In genomic region chr6:5384178-5384490, GRCm38 (mm10) we compare ENCODE assay signal across 8 mouse cellular contexts. TPM values are rescaled to one million over a fixed set of nuclear protein-coding genes. Genes with fewer than 3 reads are reported as not detected.
DNase-seq lines count a peak whose midpoint lies in the region; ATAC-seq lines count a peak whose summit lies in the region.

No protein-coding gene starts in this region.

- no peaks in the 10 kb centered on the region for H3K9me3 ChIP-seq in embryonic facial prominence, embryonic 10.5 days
- H3K9me3 ChIP-seq in limb, embryonic 15.5 days = no peaks in the 10 kb centered on the region
- H3K9me3 ChIP-seq in midbrain, embryonic 16.5 days (replicated peaks; ENCODE audit: control insufficient read depth, low read length, poor library complexity, severe bottlenecking) = no peaks in the 10 kb centered on the region

- peak; percentile 75 for DNase-seq in 416B (ENCODE audit: low read depth)
- DNase-seq in adrenal gland, adult 8-10 months = peak; percentile 28
- DNase-seq in embryonic facial prominence, embryonic 10.5 days (ENCODE audit: low spot score) = peak; percentile 81
- peak; percentile 18 to 66 for DNase-seq in heart, adult 9 months (ENCODE audit: low spot score in 2 of 2)
- peak; percentile 68 for DNase-seq in kidney, adult 9 months
- peak; percentile 85 for DNase-seq in splenic B cell, adult 2 months (ENCODE audit: low read depth, low spot score)

- H3K9ac ChIP-seq in limb, embryonic 15.5 days = no peak overlapping the region
- H3K9ac ChIP-seq in midbrain, embryonic 16.5 days (ENCODE audit: low read depth, low read length) = peak overlapping the region; percentile 51

- peaks cover 62% of the 10 kb centered on the region for H3K4me1 ChIP-seq in embryonic facial prominence, embryonic 10.5 days
- H3K4me1 ChIP-seq in limb, embryonic 15.5 days = peaks cover 32% of the 10 kb centered on the region
- H3K4me1 ChIP-seq in midbrain, embryonic 16.5 days (ENCODE audit: control insufficient read depth, insufficient read depth, low read length) = peaks cover 46% of the 10 kb centered on the region

- 1% methylated on average over 11 of the region's 11 CpGs for WGBS in embryonic facial prominence, embryonic 10.5 days
- WGBS in limb, embryonic 15.5 days = under 1% methylated on average over 11 of the region's 11 CpGs
- WGBS in midbrain, embryonic 16.5 days = under 1% methylated on average over 11 of the region's 11 CpGs

- H3K4me2 ChIP-seq in limb, embryonic 15.5 days = peak overlapping the region; percentile 50
- peak overlapping the region; percentile 66 for H3K4me2 ChIP-seq in midbrain, embryonic 16.5 days (ENCODE audit: low read length)

- H3K36me3 ChIP-seq in embryonic facial prominence, embryonic 10.5 days (replicated peaks) = no peaks in the 10 kb centered on the region
- no peaks in the 10 kb centered on the region for H3K36me3 ChIP-seq in limb, embryonic 15.5 days
- H3K36me3 ChIP-seq in midbrain, embryonic 16.5 days (ENCODE audit: control insufficient read depth, insufficient read depth, low read length) = no peaks in the 10 kb centered on the region
- no peaks in the 10 kb centered on the region for H3K36me3 ChIP-seq in splenic B cell, adult 2 months (ENCODE audit: control insufficient read depth, insufficient read depth, low read length, poor library complexity, severe bottlenecking)

- H3K27ac ChIP-seq in embryonic facial prominence, embryonic 10.5 days (replicated peaks) = peak overlapping the region; percentile 86
- H3K27ac ChIP-seq in limb, embryonic 15.5 days = no peak overlapping the region
- peak overlapping the region; percentile 56 for H3K27ac ChIP-seq in midbrain, embryonic 16.5 days (ENCODE audit: low read length)

- H3K27me3 ChIP-seq in embryonic facial prominence, embryonic 10.5 days (replicated peaks; ENCODE audit: low read depth, poor library complexity, severe bottlenecking) = no peaks in the 10 kb centered on the region
- no peaks in the 10 kb centered on the region for H3K27me3 ChIP-seq in limb, embryonic 15.5 days
- H3K27me3 ChIP-seq in midbrain, embryonic 16.5 days (ENCODE audit: control insufficient read depth, insufficient read depth, low read depth, low read length) = no peaks in the 10 kb centered on the region
- no peaks in the 10 kb centered on the region for H3K27me3 ChIP-seq in splenic B cell, adult 2 months (ENCODE audit: control insufficient read depth, insufficient read depth, low read length, poor library complexity, severe bottlenecking)

- ATAC-seq in limb, embryonic 15.5 days (ENCODE audit: insufficient number of reproducible peaks, low FRiP score, low TSS enrichment, low read depth) = no peak
- no peak for ATAC-seq in midbrain, embryonic 16.5 days

- H3K4me3 ChIP-seq in embryonic facial prominence, embryonic 10.5 days = peak overlapping the region; percentile 50
- peak overlapping the region; percentile 34 for H3K4me3 ChIP-seq in limb, embryonic 15.5 days
- peak overlapping the region; percentile 29 for H3K4me3 ChIP-seq in midbrain, embryonic 16.5 days (ENCODE audit: low read depth, low read length)

RNA-seq across cellular contexts. Expression of gene Asb4, which starts 0.9 kb away (rescaled TPM):
- total RNA-seq in adrenal gland, adult 8-10 months (2022) = 1 to 10 TPM in 3 of 4 experiments, under 1 TPM in 1; 0.83 to 1.5 (median 1.1) TPM
- 69.0 and 70.1 TPM in 2 replicates for polyA plus RNA-seq in embryonic facial prominence, embryonic 10.5 days (2016; fragmentation: Nextera tagmentation; extraction: Ambion mirVana)
- polyA plus RNA-seq in limb, embryonic 15.5 days (2015; fragmentation: Nextera tagmentation; extraction: Ambion mirVana) = 21.3 and 28.5 TPM in 2 replicates
- 17.9 and 20.6 TPM in 2 replicates for polyA plus RNA-seq in midbrain, embryonic 16.5 days (2015; fragmentation: Nextera tagmentation; extraction: Ambion mirVana)

Comparison
In these comparisons a context has a peak if more than half of its experiments do, and no peak if none do; other contexts are left out.
1. DNase-seq: peak in every context shown above with its lines; median percentile 85 in splenic B cell, adult 2 months; 81 in embryonic facial prominence, embryonic 10.5 days; 75 in 416B; 68 in kidney, adult 9 months; 42 in heart, adult 9 months; 28 in adrenal gland, adult 8-10 months.